Mouse (Mus musculus): ENCODE results near the gene Rims1. TPM values are rescaled to one million over a fixed set of nuclear protein-coding genes. Genes with fewer than 3 reads are reported as not detected.

Rims1 gene
- polyA plus RNA-seq, 1 experiment from 2014 or later: 7.5 TPM

- Histone ChIP-seq H3K9me3 (ENCODE audit: control insufficient read depth, low read length) (no peaks in the 10 kb centered on the region), H3K4me1 (ENCODE audit: control insufficient read depth, insufficient read depth, low read length) (no peaks in the 10 kb centered on the region), H3K9ac (ENCODE audit: low read depth, low read length) (no peak overlapping the region), H3K27ac (ENCODE audit: low read length) (no peak overlapping the region), H3K36me3 (ENCODE audit: control insufficient read depth, insufficient read depth, low read length) (no peaks in the 10 kb centered on the region), H3K4me2 (ENCODE audit: low read depth, low read length) (no peak overlapping the region), H3K27me3 (replicated peaks; ENCODE audit: control insufficient read depth, insufficient read depth, low read length) (no peaks in the 10 kb centered on the region), H3K4me3 (ENCODE audit: low read length) (no peak overlapping the region)
- no peak for ATAC-seq
- 92% methylated on average over 1 of the region's 1 CpGs for WGBS
These were observed 233.1 kb downstream of the Rims1 start for GRCm38 (mm10) chr1:22572720-22573119.

GRCm38 (mm10) chr1:22546273-22546672, 259.5 kb downstream of the Rims1 start:
- H3K9me3 ChIP-seq (ENCODE audit: control insufficient read depth, low read length): no peaks in the 10 kb centered on the region
- H3K27ac ChIP-seq (ENCODE audit: low read length): no peak overlapping the region
- H3K9ac ChIP-seq (ENCODE audit: low read depth, low read length): no peak overlapping the region
- H3K4me1 ChIP-seq (ENCODE audit: control insufficient read depth, insufficient read depth, low read length): no peaks in the 10 kb centered on the region
- no peak overlapping the region for H3K4me3 ChIP-seq (ENCODE audit: low read length)
- no peaks in the 10 kb centered on the region for H3K27me3 ChIP-seq (replicated peaks; ENCODE audit: control insufficient read depth, insufficient read depth, low read length)
- no peak for ATAC-seq
- 90% methylated on average over 1 of the region's 1 CpGs for WGBS
- H3K4me2 ChIP-seq (ENCODE audit: low read depth, low read length): no peak overlapping the region
- H3K36me3 ChIP-seq (ENCODE audit: control insufficient read depth, insufficient read depth, low read length): no peaks in the 10 kb centered on the region

GRCm38 (mm10) chr1:22538129-22538528, 267.7 kb downstream of the Rims1 start:
- Histone ChIP-seq H3K9ac (ENCODE audit: low read depth, low read length) (no peak overlapping the region), H3K4me3 (ENCODE audit: low read length) (no peak overlapping the region), H3K4me1 (ENCODE audit: control insufficient read depth, insufficient read depth, low read length) (no peaks in the 10 kb centered on the region; the same call in 1 of the 2 replicates), H3K27me3 (replicated peaks; ENCODE audit: control insufficient read depth, insufficient read depth, low read length) (peaks cover 11% of the 10 kb centered on the region), H3K27ac (ENCODE audit: low read length) (no peak overlapping the region), H3K4me2 (ENCODE audit: low read depth, low read length) (no peak overlapping the region), H3K36me3 (ENCODE audit: control insufficient read depth, insufficient read depth, low read length) (no peaks in the 10 kb centered on the region), H3K9me3 (ENCODE audit: control insufficient read depth, low read length) (no peaks in the 10 kb centered on the region)
- peak; percentile 90 for ATAC-seq
- WGBS: 46% methylated on average over 7 of the region's 7 CpGs

GRCm38 (mm10) chr1:22536776-22537175, 269.0 kb downstream of the Rims1 start:
- Histone ChIP-seq H3K27me3 (replicated peaks; ENCODE audit: control insufficient read depth, insufficient read depth, low read length) (peaks cover 13% of the 10 kb centered on the region), H3K9me3 (ENCODE audit: control insufficient read depth, low read length) (no peaks in the 10 kb centered on the region), H3K4me2 (ENCODE audit: low read depth, low read length) (no peak overlapping the region), H3K27ac (ENCODE audit: low read length) (no peak overlapping the region), H3K9ac (ENCODE audit: low read depth, low read length) (no peak overlapping the region), H3K36me3 (ENCODE audit: control insufficient read depth, insufficient read depth, low read length) (no peaks in the 10 kb centered on the region), H3K4me3 (ENCODE audit: low read length) (no peak overlapping the region), H3K4me1 (ENCODE audit: control insufficient read depth, insufficient read depth, low read length) (no peaks in the 10 kb centered on the region; the same call in 1 of the 2 replicates)
- no peak for ATAC-seq
- WGBS: 86% methylated on average over 2 of the region's 2 CpGs

GRCm38 (mm10) chr1:22535049-22535448, 270.7 kb downstream of the Rims1 start:
- Histone ChIP-seq H3K27ac (ENCODE audit: low read length) (no peak overlapping the region), H3K4me3 (ENCODE audit: low read length) (no peak overlapping the region), H3K9me3 (ENCODE audit: control insufficient read depth, low read length) (no peaks in the 10 kb centered on the region), H3K4me2 (ENCODE audit: low read depth, low read length) (no peak overlapping the region), H3K27me3 (replicated peaks; ENCODE audit: control insufficient read depth, insufficient read depth, low read length) (peaks cover 13% of the 10 kb centered on the region), H3K9ac (ENCODE audit: low read depth, low read length) (no peak overlapping the region), H3K36me3 (ENCODE audit: control insufficient read depth, insufficient read depth, low read length) (no peaks in the 10 kb centered on the region), H3K4me1 (ENCODE audit: control insufficient read depth, insufficient read depth, low read length) (no peaks in the 10 kb centered on the region; the same call in 1 of the 2 replicates)
- ATAC-seq: no peak
- 59% methylated on average over 4 of the region's 4 CpGs for WGBS

- ATAC-seq: peak; percentile 81
- H3K4me2 ChIP-seq (ENCODE audit: low read depth, low read length): peak overlapping the region; percentile 93
- no peak overlapping the region for H3K27ac ChIP-seq (ENCODE audit: low read length)
- peaks cover 13% of the 10 kb centered on the region for H3K27me3 ChIP-seq (replicated peaks; ENCODE audit: control insufficient read depth, insufficient read depth, low read length)
- no peaks in the 10 kb centered on the region for H3K36me3 ChIP-seq (ENCODE audit: control insufficient read depth, insufficient read depth, low read length)
- H3K4me3 ChIP-seq (ENCODE audit: low read length): peak overlapping the region; percentile 70
- H3K4me1 ChIP-seq (ENCODE audit: control insufficient read depth, insufficient read depth, low read length): no peaks in the 10 kb centered on the region; the same call in 1 of the 2 replicates
- H3K9me3 ChIP-seq (ENCODE audit: control insufficient read depth, low read length): no peaks in the 10 kb centered on the region
- peak overlapping the region; percentile 65 for H3K9ac ChIP-seq (ENCODE audit: low read depth, low read length)
- under 1% methylated on average over 84 of the region's 112 CpGs for WGBS
These were observed 272.4 kb downstream of the Rims1 start for GRCm38 (mm10) chr1:22533146-22534096.

GRCm38 (mm10) chr1:22515103-22515502, 290.7 kb downstream of the Rims1 start:
- H3K36me3 ChIP-seq (ENCODE audit: control insufficient read depth, insufficient read depth, low read length): no peaks in the 10 kb centered on the region
- H3K9ac ChIP-seq (ENCODE audit: low read depth, low read length): no peak overlapping the region
- ATAC-seq: no peak
- H3K4me2 ChIP-seq (ENCODE audit: low read depth, low read length): no peak overlapping the region
- WGBS: 89% methylated on average over 4 of the region's 4 CpGs
- H3K27me3 ChIP-seq (replicated peaks; ENCODE audit: control insufficient read depth, insufficient read depth, low read length): no peaks in the 10 kb centered on the region
- H3K27ac ChIP-seq (ENCODE audit: low read length): no peak overlapping the region
- no peaks in the 10 kb centered on the region for H3K9me3 ChIP-seq (ENCODE audit: control insufficient read depth, low read length)
- H3K4me3 ChIP-seq (ENCODE audit: low read length): no peak overlapping the region
- H3K4me1 ChIP-seq (ENCODE audit: control insufficient read depth, insufficient read depth, low read length): no peaks in the 10 kb centered on the region

- no peaks in the 10 kb centered on the region for H3K36me3 ChIP-seq (ENCODE audit: control insufficient read depth, insufficient read depth, low read length)
These were observed 293.4 kb downstream of the Rims1 start for GRCm38 (mm10) chr1:22512421-22512820.

GRCm38 (mm10) chr1:22511614-22512013, 294.2 kb downstream of the Rims1 start:
- WGBS: 83% methylated on average over 9 of the region's 9 CpGs
- no peak overlapping the region for H3K4me3 ChIP-seq (ENCODE audit: low read length)

More at GRCm38 (mm10) chr1:22512421-22512820, 293.4 kb downstream of the Rims1 start:
- H3K4me1 ChIP-seq (ENCODE audit: control insufficient read depth, insufficient read depth, low read length): no peaks in the 10 kb centered on the region
- H3K9ac ChIP-seq (ENCODE audit: low read depth, low read length): no peak overlapping the region
- H3K27me3 ChIP-seq (replicated peaks; ENCODE audit: control insufficient read depth, insufficient read depth, low read length): no peaks in the 10 kb centered on the region
- no peak for ATAC-seq
- H3K4me3 ChIP-seq (ENCODE audit: low read length): no peak overlapping the region
- no peak overlapping the region for H3K27ac ChIP-seq (ENCODE audit: low read length)
- 83% methylated on average over 16 of the region's 16 CpGs for WGBS
- no peak overlapping the region for H3K4me2 ChIP-seq (ENCODE audit: low read depth, low read length)
- H3K9me3 ChIP-seq (ENCODE audit: control insufficient read depth, low read length): no peaks in the 10 kb centered on the region

More at GRCm38 (mm10) chr1:22511614-22512013, 294.2 kb downstream of the Rims1 start:
- no peak overlapping the region for H3K9ac ChIP-seq (ENCODE audit: low read depth, low read length)
- H3K27me3 ChIP-seq (replicated peaks; ENCODE audit: control insufficient read depth, insufficient read depth, low read length): no peaks in the 10 kb centered on the region
- H3K36me3 ChIP-seq (ENCODE audit: control insufficient read depth, insufficient read depth, low read length): no peaks in the 10 kb centered on the region
- no peak for ATAC-seq
- no peaks in the 10 kb centered on the region for H3K9me3 ChIP-seq (ENCODE audit: control insufficient read depth, low read length)
- no peak overlapping the region for H3K27ac ChIP-seq (ENCODE audit: low read length)
- no peak overlapping the region for H3K4me2 ChIP-seq (ENCODE audit: low read depth, low read length)
- no peaks in the 10 kb centered on the region for H3K4me1 ChIP-seq (ENCODE audit: control insufficient read depth, insufficient read depth, low read length)
